Mouse (Mus musculus) left cerebral cortex, adult 11 months (tissue): Measurements from ENCODE around the gene Myl4.

Experiments
- DNase-seq: peaks from one replicate; pipeline ENCODE4 v3.0.0; 2022; ENCODE audit warnings: low spot score

The Myl4 gene

GRCm38 (mm10) chr11:104637010-104637409 is 86.5 kb downstream of the Myl4 start:
- no peak for DNase-seq

GRCm38 (mm10) chr11:104638006-104638405 is 87.5 kb downstream of the Myl4 start:
- DNase-seq, result no peak

- DNase-seq, result no peak
Measured at GRCm38 (mm10) chr11:104638906-104639305, 88.4 kb downstream of the Myl4 start.

GRCm38 (mm10) chr11:104639634-104640033 is 89.2 kb downstream of the Myl4 start:
- DNase-seq, result no peak

GRCm38 (mm10) chr11:104640894-104641293 is 90.4 kb downstream of the Myl4 start:
- DNase-seq, result no peak

DNA sequence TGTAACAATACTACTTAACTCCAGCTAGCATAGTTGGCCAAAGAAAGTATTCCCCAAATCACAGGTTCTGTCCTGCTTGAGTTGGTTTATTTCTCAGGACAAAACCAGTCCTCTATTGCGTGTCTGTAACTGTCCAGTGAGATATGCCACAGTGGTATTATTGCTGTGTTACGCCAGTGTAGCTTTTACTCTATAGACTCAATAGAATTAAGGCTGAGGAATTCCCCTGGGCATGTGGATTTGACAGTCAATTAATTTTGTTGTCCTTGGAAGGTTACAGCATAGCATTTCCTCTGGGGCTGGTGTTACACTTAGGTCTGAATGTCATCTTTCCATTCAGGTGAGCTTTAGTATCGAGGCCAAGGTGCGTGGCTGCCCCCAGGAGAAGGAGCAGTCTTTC is 92.8 kb downstream of the Myl4 start:
- no peak for DNase-seq
